Mouse (Mus musculus): ENCODE data around the gene Pax5. TPM values are rescaled to one million over a fixed set of nuclear protein-coding genes. Genes with fewer than 3 reads are reported as not detected.

Pax5 gene
- polyA plus RNA-seq, 1 experiment from 2014 or later: 0.26 TPM

GRCm38 (mm10) chr4:44560956-44561355 is 149.3 kb downstream of the Pax5 start:
- Histone ChIP-seq H3K36me3 (replicated peaks) (no peaks in the 10 kb centered on the region), H3K4me1 (replicated peaks) (no peaks in the 10 kb centered on the region), H3K27me3 (peaks cover 27% of the 10 kb centered on the region), H3K4me3 (replicated peaks) (no peak overlapping the region), H3K4me2 (no peak overlapping the region), H3K27ac (replicated peaks) (no peak overlapping the region), H3K9ac (no peak overlapping the region), H3K9me3 (replicated peaks) (no peaks in the 10 kb centered on the region)
- WGBS (ENCODE audit: insufficient replicate concordance): 56% methylated on average over 8 of the region's 8 CpGs
- ATAC-seq (ENCODE audit: insufficient read depth): no peak

- H3K36me3 ChIP-seq (replicated peaks): no peaks in the 10 kb centered on the region
- WGBS (ENCODE audit: insufficient replicate concordance): 16% methylated on average over 7 of the region's 7 CpGs
- no peak overlapping the region for H3K9ac ChIP-seq
- ATAC-seq (ENCODE audit: insufficient read depth): no peak
- H3K4me3 ChIP-seq (replicated peaks): no peak overlapping the region
- no peaks in the 10 kb centered on the region for H3K4me1 ChIP-seq (replicated peaks)
- no peak overlapping the region for H3K4me2 ChIP-seq
- peaks cover 21% of the 10 kb centered on the region for H3K27me3 ChIP-seq
- H3K27ac ChIP-seq (replicated peaks): no peak overlapping the region
- H3K9me3 ChIP-seq (replicated peaks): no peaks in the 10 kb centered on the region
Observed at GRCm38 (mm10) chr4:44558564-44558955, 151.7 kb downstream of the Pax5 start.

GRCm38 (mm10) chr4:44557815-44558563 is 152.3 kb downstream of the Pax5 start:
- Histone ChIP-seq H3K27ac (replicated peaks) (no peak overlapping the region), H3K4me3 (replicated peaks) (no peak overlapping the region), H3K9ac (no peak overlapping the region), H3K4me1 (replicated peaks) (no peaks in the 10 kb centered on the region), H3K27me3 (peaks cover 20% of the 10 kb centered on the region), H3K36me3 (replicated peaks) (no peaks in the 10 kb centered on the region), H3K4me2 (peak overlapping the region; percentile 29), H3K9me3 (replicated peaks) (no peaks in the 10 kb centered on the region)
- ATAC-seq (ENCODE audit: insufficient read depth): no peak
- WGBS (ENCODE audit: insufficient replicate concordance): 5% methylated on average over 36 of the region's 36 CpGs

GRCm38 (mm10) chr4:44556586-44557281 is 153.6 kb downstream of the Pax5 start:
- 75% methylated on average over 9 of the region's 9 CpGs for WGBS (ENCODE audit: insufficient replicate concordance)
- Histone ChIP-seq H3K4me1 (replicated peaks) (no peaks in the 10 kb centered on the region), H3K9ac (no peak overlapping the region), H3K4me2 (no peak overlapping the region), H3K27me3 (peaks cover 20% of the 10 kb centered on the region), H3K4me3 (replicated peaks) (no peak overlapping the region), H3K36me3 (replicated peaks) (no peaks in the 10 kb centered on the region), H3K9me3 (replicated peaks) (no peaks in the 10 kb centered on the region), H3K27ac (replicated peaks) (no peak overlapping the region)
- no peak for ATAC-seq (ENCODE audit: insufficient read depth)

DNA sequence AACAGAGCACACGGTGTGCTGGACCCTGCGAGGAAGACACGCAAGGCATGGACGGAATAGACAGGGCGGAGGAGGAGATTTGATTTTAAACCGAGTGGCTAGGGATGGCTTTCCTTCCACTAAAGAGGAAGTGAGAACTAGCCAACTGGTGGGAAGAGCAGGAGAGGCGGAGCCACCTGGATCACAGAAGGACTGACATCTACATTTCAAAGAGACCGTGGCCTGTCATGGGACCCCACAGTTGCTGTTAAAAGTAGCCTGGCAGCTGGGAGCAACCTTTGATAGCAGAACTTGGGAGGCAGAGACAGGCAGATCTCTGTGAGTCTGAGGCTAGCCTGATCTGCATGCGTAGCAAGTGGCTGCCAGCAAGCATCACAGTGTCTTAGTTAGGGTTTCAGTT is 154.7 kb downstream of the Pax5 start:
- 64% methylated on average over 9 of the region's 9 CpGs for WGBS (ENCODE audit: insufficient replicate concordance)
- H3K4me1 ChIP-seq (replicated peaks): no peaks in the 10 kb centered on the region
- H3K4me3 ChIP-seq (replicated peaks): no peak overlapping the region
- H3K4me2 ChIP-seq: no peak overlapping the region
- peaks cover 20% of the 10 kb centered on the region for H3K27me3 ChIP-seq
- ATAC-seq (ENCODE audit: insufficient read depth): no peak
- no peaks in the 10 kb centered on the region for H3K36me3 ChIP-seq (replicated peaks)
- no peaks in the 10 kb centered on the region for H3K9me3 ChIP-seq (replicated peaks)
- H3K27ac ChIP-seq (replicated peaks): no peak overlapping the region
- H3K9ac ChIP-seq: no peak overlapping the region

DNA sequence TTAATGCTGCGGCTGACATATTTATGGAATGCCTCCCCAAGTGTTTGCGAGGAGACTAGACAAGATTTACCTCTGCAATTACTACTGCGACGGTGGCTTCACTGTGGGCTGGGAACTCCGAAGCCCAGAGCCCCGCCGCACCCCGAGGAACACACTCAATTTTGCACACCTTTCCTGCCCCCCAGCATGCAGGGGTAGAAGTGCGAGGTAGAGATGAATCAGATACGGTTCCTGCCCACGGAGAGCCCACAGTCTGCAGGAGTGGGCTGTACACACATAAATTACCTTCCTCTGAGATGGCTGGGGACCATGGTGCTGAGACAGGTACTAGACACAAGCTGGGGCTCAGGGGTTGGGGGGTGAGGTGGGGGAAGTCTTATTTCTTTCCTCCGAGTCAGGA is 158.8 kb downstream of the Pax5 start:
- WGBS (ENCODE audit: insufficient replicate concordance): 74% methylated on average over 12 of the region's 12 CpGs
- no peak overlapping the region for H3K4me3 ChIP-seq (replicated peaks)
- H3K9ac ChIP-seq: no peak overlapping the region
- no peaks in the 10 kb centered on the region; the same call in 1 of the 2 replicates for H3K27me3 ChIP-seq
- H3K27ac ChIP-seq (replicated peaks): no peak overlapping the region
- H3K9me3 ChIP-seq (replicated peaks): no peaks in the 10 kb centered on the region
- H3K4me1 ChIP-seq (replicated peaks): no peaks in the 10 kb centered on the region
- H3K4me2 ChIP-seq: no peak overlapping the region
- H3K36me3 ChIP-seq (replicated peaks): no peaks in the 10 kb centered on the region
- no peak for ATAC-seq (ENCODE audit: insufficient read depth)

- H3K9ac ChIP-seq: no peak overlapping the region
- no peak overlapping the region for H3K4me2 ChIP-seq
- H3K27me3 ChIP-seq: peaks cover 4% of the 10 kb centered on the region
- ATAC-seq (ENCODE audit: insufficient read depth): no peak
- 0 out of 2 replicates have a peak, but pooled peaks cover 5% of the 10 kb centered on the region for H3K4me1 ChIP-seq (replicated peaks)
- H3K4me3 ChIP-seq (replicated peaks): no peak overlapping the region
- 59% methylated on average over 7 of the region's 7 CpGs for WGBS (ENCODE audit: insufficient replicate concordance)
- no peaks in the 10 kb centered on the region for H3K36me3 ChIP-seq (replicated peaks)
- H3K9me3 ChIP-seq (replicated peaks): no peaks in the 10 kb centered on the region
- no peak overlapping the region for H3K27ac ChIP-seq (replicated peaks)
Observed at GRCm38 (mm10) chr4:44549029-44549428, 161.3 kb downstream of the Pax5 start.

DNA sequence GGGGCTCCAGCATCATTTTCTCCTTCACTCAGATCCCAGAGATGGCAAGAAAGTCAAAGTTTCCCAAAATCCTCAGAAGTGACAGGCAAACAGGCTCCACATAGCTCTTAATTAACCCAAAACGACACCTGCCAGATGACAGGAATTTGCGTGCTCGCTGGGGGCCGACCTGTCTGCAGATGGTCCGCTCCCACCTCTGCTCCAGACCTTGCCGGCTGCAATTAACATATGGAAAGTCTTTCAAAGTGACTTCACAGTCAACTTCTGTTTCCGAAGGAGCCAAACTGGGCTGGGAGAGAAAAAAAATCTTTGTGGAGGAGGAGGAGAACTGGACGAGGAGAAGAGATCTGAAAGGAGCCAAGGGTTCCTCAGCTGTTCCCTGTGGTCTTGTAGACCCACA is 164.6 kb downstream of the Pax5 start:
- no peak for ATAC-seq (ENCODE audit: insufficient read depth)
- no peak overlapping the region for H3K4me3 ChIP-seq (replicated peaks)
- 0 out of 2 replicates have a peak, but pooled peaks cover 7% of the 10 kb centered on the region for H3K4me1 ChIP-seq (replicated peaks)
- no peak overlapping the region for H3K9ac ChIP-seq
- no peak overlapping the region for H3K27ac ChIP-seq (replicated peaks)
- peaks cover 4% of the 10 kb centered on the region for H3K27me3 ChIP-seq
- 19% methylated on average over 8 of the region's 8 CpGs for WGBS (ENCODE audit: insufficient replicate concordance)
- no peaks in the 10 kb centered on the region for H3K36me3 ChIP-seq (replicated peaks)
- H3K4me2 ChIP-seq: no peak overlapping the region
- H3K9me3 ChIP-seq (replicated peaks): no peaks in the 10 kb centered on the region

DNA sequence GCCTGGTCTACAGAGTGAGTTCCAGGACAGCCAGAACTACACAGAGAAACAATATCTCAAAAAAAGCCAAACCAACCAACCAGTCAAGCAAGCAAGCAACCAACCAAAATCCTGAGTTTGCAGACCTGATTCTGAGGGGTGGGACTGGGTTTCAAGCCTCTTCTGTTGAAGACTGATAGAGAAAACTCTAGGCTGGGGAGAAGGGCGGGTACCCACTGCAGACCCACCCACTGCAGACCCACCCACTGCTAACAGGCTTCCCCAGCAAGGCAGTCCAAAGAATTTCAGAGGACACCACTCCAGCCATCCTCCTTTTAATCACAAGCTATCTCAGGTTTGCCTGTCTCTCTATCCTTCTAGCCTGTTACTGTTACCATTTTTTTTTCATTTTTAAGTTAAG is 165.8 kb downstream of the Pax5 start:
- H3K4me2 ChIP-seq: no peak overlapping the region
- no peaks in the 10 kb centered on the region for H3K9me3 ChIP-seq (replicated peaks)
- 0 out of 2 replicates have a peak, but pooled peaks cover 7% of the 10 kb centered on the region for H3K4me1 ChIP-seq (replicated peaks)
- WGBS (ENCODE audit: insufficient replicate concordance): 26% methylated on average over 1 of the region's 1 CpGs
- H3K27me3 ChIP-seq: peaks cover 4% of the 10 kb centered on the region
- no peak overlapping the region for H3K27ac ChIP-seq (replicated peaks)
- no peak overlapping the region for H3K9ac ChIP-seq
- no peak overlapping the region for H3K4me3 ChIP-seq (replicated peaks)
- no peaks in the 10 kb centered on the region for H3K36me3 ChIP-seq (replicated peaks)
- peak; percentile 63 for ATAC-seq (ENCODE audit: insufficient read depth)

DNA sequence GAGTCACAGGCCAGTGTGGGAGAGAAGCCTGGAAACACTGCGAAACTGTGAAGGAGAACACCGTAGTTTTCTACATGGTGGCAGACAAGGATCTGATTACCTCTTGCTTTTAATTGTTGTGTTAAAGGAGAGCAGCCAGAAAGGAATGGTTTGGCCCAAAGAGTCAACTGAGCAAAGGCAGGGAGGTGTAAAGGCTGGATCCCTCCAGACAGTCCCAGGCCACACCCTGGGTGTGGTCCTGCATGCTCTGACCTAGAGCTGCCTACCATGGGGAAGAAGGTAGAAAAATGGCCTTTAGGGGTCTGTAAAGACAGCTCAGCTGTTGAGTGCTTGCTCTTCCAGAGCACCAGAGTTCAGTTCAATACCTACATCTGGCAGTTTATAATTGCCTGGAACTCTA is 166.4 kb downstream of the Pax5 start:
- H3K9me3 ChIP-seq (replicated peaks): no peaks in the 10 kb centered on the region
- no peak overlapping the region for H3K4me3 ChIP-seq (replicated peaks)
- no peak overlapping the region for H3K27ac ChIP-seq (replicated peaks)
- ATAC-seq (ENCODE audit: insufficient read depth): no peak
- H3K4me2 ChIP-seq: no peak overlapping the region
- H3K27me3 ChIP-seq: peaks cover 4% of the 10 kb centered on the region
- H3K9ac ChIP-seq: no peak overlapping the region
- 82% methylated on average over 2 of the region's 2 CpGs for WGBS (ENCODE audit: insufficient replicate concordance)
- H3K36me3 ChIP-seq (replicated peaks): no peaks in the 10 kb centered on the region
- 0 out of 2 replicates have a peak, but pooled peaks cover 7% of the 10 kb centered on the region for H3K4me1 ChIP-seq (replicated peaks)

DNA sequence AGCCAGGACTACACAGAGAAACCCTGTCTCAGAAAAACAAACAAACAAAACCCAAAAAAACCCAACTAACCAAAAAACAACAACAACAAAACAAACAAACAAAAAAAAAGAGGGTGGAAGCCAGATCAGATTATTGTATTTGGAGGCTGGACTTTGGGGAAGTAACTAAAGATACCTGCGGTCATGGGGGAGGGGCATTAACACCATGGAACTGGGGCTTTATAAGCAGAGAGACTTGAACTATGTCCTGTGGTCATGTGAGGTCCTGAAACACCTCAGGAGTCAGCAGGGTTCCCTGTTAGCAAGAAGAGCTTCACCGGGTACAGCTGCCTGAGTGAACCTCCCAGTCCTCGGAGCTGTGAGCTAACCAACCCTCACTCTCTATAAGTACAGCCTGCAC is 168.2 kb downstream of the Pax5 start:
- no peaks in the 10 kb centered on the region for H3K36me3 ChIP-seq (replicated peaks)
- 57% methylated on average over 3 of the region's 3 CpGs for WGBS (ENCODE audit: insufficient replicate concordance)
- no peak overlapping the region for H3K9ac ChIP-seq
- H3K4me2 ChIP-seq: no peak overlapping the region
- H3K9me3 ChIP-seq (replicated peaks): no peaks in the 10 kb centered on the region
- no peak for ATAC-seq (ENCODE audit: insufficient read depth)
- H3K4me3 ChIP-seq (replicated peaks): no peak overlapping the region
- H3K27me3 ChIP-seq: peaks cover 4% of the 10 kb centered on the region; the same call in 1 of the 2 replicates
- H3K4me1 ChIP-seq (replicated peaks): 0 out of 2 replicates have a peak, but pooled peaks cover 7% of the 10 kb centered on the region
- no peak overlapping the region for H3K27ac ChIP-seq (replicated peaks)

Measured in liver, embryonic 15.5 days (tissue).